In genomic region chr6:97816806-97817205, GRCm38 (mm10) we compare ENCODE assay signal across 29 mouse cellular contexts. TPM values are rescaled to one million over a fixed set of nuclear protein-coding genes. Genes with fewer than 3 reads are reported as not detected.
DNase-seq lines count a peak whose midpoint lies in the region; ATAC-seq and TF ChIP-seq lines count a peak whose summit lies in the region.
"Had no signal": no experiment of that assay in that cellular context is flagged by ENCODE, and none has a peak within 500 bp of the region (broad histone marks: within the 10 kb centered on the region; RNA-seq: fewer than 3 reads in every experiment).

No protein-coding gene starts in this region.

- H3K9ac ChIP-seq in limb, embryonic 12.5 days (replicated peaks), result no peak overlapping the region
- H3K9ac ChIP-seq in kidney, postnatal 0 days (ENCODE audit: low read depth, low read length), result no peak overlapping the region
- H3K9ac ChIP-seq in forebrain, embryonic 13.5 days, result no peak overlapping the region
- H3K9ac ChIP-seq: forebrain, postnatal 0 days; heart, embryonic 12.5 days; hindbrain, embryonic 14.5 days; liver, embryonic 15.5 days; lung, embryonic 14.5 days; midbrain, embryonic 12.5 days; neural tube, embryonic 12.5 days had no signal

- peaks cover 17% of the 10 kb centered on the region for H3K4me1 ChIP-seq in limb, embryonic 12.5 days (replicated peaks)
- peaks cover 18% of the 10 kb centered on the region for H3K4me1 ChIP-seq in limb, embryonic 10.5 days
- H3K4me1 ChIP-seq in kidney, postnatal 0 days (replicated peaks; ENCODE audit: insufficient read depth, low read length), result peaks cover 18% of the 10 kb centered on the region
- H3K4me1 ChIP-seq in forebrain, embryonic 13.5 days, result no peaks in the 10 kb centered on the region
- H3K4me1 ChIP-seq: liver, embryonic 15.5 days; midbrain, embryonic 12.5 days; neural tube, embryonic 12.5 days had no signal

- no peak overlapping the region for H3K4me2 ChIP-seq in limb, embryonic 12.5 days
- no peak overlapping the region for H3K4me2 ChIP-seq in kidney, postnatal 0 days (ENCODE audit: low read length)
- no peak overlapping the region for H3K4me2 ChIP-seq in forebrain, embryonic 13.5 days
- H3K4me2 ChIP-seq: heart, embryonic 12.5 days; hindbrain, embryonic 14.5 days; liver, embryonic 15.5 days; lung, embryonic 14.5 days; midbrain, embryonic 12.5 days; neural tube, embryonic 12.5 days had no signal

- TF ChIP-seq CTCF in gastrocnemius, adult 2 months (IDR thresholded peaks at IDR 0.05), result no peak
- peak; percentile 10; the same call in 1 of the 2 replicates for TF ChIP-seq CTCF in kidney, postnatal 0 days (IDR thresholded peaks at IDR 0.05; ENCODE audit: low read depth)

- 81% methylated on average over 1 of the region's 1 CpGs for WGBS in limb, embryonic 12.5 days
- 80% methylated on average over 1 of the region's 1 CpGs for WGBS in limb, embryonic 10.5 days
- WGBS in kidney, postnatal 0 days, result 43% methylated on average over 1 of the region's 1 CpGs
- WGBS in forebrain, embryonic 13.5 days, result 88% methylated on average over 1 of the region's 1 CpGs

- H3K36me3 ChIP-seq in limb, embryonic 12.5 days, result no peaks in the 10 kb centered on the region
- no peaks in the 10 kb centered on the region for H3K36me3 ChIP-seq in limb, embryonic 10.5 days
- no peaks in the 10 kb centered on the region for H3K36me3 ChIP-seq in kidney, postnatal 0 days (ENCODE audit: insufficient read depth, low read length)
- H3K36me3 ChIP-seq in forebrain, embryonic 13.5 days (ENCODE audit: poor library complexity, severe bottlenecking), result no peaks in the 10 kb centered on the region
- H3K36me3 ChIP-seq: heart, embryonic 12.5 days; liver, embryonic 15.5 days; midbrain, embryonic 12.5 days; neural tube, embryonic 12.5 days had no signal

- H3K27ac ChIP-seq in gastrocnemius, adult 2 months, result peak overlapping the region; percentile 67
- H3K27ac ChIP-seq in limb, embryonic 12.5 days, result peak overlapping the region; percentile 23; the same call in 1 of the 2 replicates
- no peak overlapping the region for H3K27ac ChIP-seq in limb, embryonic 10.5 days
- H3K27ac ChIP-seq in kidney, postnatal 0 days, result peak overlapping the region; percentile 75
- H3K27ac ChIP-seq in forebrain, embryonic 13.5 days, result no peak overlapping the region
- H3K27ac ChIP-seq: hindbrain, embryonic 14.5 days; liver, embryonic 15.5 days; midbrain, embryonic 12.5 days; neural tube, embryonic 12.5 days had no signal

- ATAC-seq in limb, embryonic 12.5 days (ENCODE audit: insufficient number of reproducible peaks, insufficient read depth, low FRiP score, low TSS enrichment, low read depth), result no peak
- peak; percentile 43; the same call in 1 of the 2 replicates for ATAC-seq in kidney, postnatal 0 days (replicated peaks; ENCODE audit: low FRiP score, low read depth)
- ATAC-seq in inflammation-experienced regulatory T-cells, adult 6 months, result no peak
- no peak for ATAC-seq in forebrain, embryonic 13.5 days
- ATAC-seq: forebrain, postnatal 0 days had no signal

- no peaks in the 10 kb centered on the region for H3K9me3 ChIP-seq in limb, embryonic 12.5 days
- H3K9me3 ChIP-seq in limb, embryonic 10.5 days (replicated peaks), result no peaks in the 10 kb centered on the region
- no peaks in the 10 kb centered on the region for H3K9me3 ChIP-seq in kidney, postnatal 0 days (replicated peaks; ENCODE audit: low read length)
- H3K9me3 ChIP-seq in forebrain, embryonic 13.5 days (replicated peaks), result no peaks in the 10 kb centered on the region
- H3K9me3 ChIP-seq: heart, embryonic 12.5 days; liver, embryonic 15.5 days; midbrain, embryonic 12.5 days; neural tube, embryonic 12.5 days had no signal

- intact Hi-C loops in gastrocnemius, adult 2 months (cut with DNase I), result loop anchor here (5.0 kb wide), 1 partner anchor 35 kb away; no protein-coding TSS in a partner anchor

- no peak for DNase-seq in gastrocnemius, adult 2 months
- DNase-seq in gastrocnemius, postnatal 25 days, result no peak
- no peak for DNase-seq in limb, embryonic 10.5 days (ENCODE audit: low spot score)
- DNase-seq in kidney, postnatal 0 days (ENCODE audit: low spot score), result peak; percentile 54
- DNase-seq: adrenal gland, postnatal 10 days; cerebellum, adult 18-20 months; cerebellum, postnatal 14 days; forebrain, postnatal 0 days; gastrocnemius, postnatal 14 days; heart, adult 18-20 months; layer of hippocampus, postnatal 36 days; left cerebral cortex, postnatal 4 days; liver; lung, embryonic 14.5 days; lung, postnatal 14 days; right cerebral cortex, adult 18-20 months; spleen, adult 18-20 months; thymus, postnatal 14 days had no signal

- H3K4me3 ChIP-seq in gastrocnemius, adult 2 months, result no peak overlapping the region
- H3K4me3 ChIP-seq in limb, embryonic 12.5 days (replicated peaks), result no peak overlapping the region
- no peak overlapping the region for H3K4me3 ChIP-seq in limb, embryonic 10.5 days
- no peak overlapping the region for H3K4me3 ChIP-seq in kidney, postnatal 0 days (replicated peaks; ENCODE audit: low read depth, low read length)
- H3K4me3 ChIP-seq in forebrain, embryonic 13.5 days, result no peak overlapping the region
- H3K4me3 ChIP-seq: erythroblast, embryonic 14.5 days; heart, embryonic 12.5 days; liver, embryonic 15.5 days; midbrain, embryonic 12.5 days; myocyte; neural tube, embryonic 12.5 days had no signal

- H3K27me3 ChIP-seq in limb, embryonic 12.5 days, result no peaks in the 10 kb centered on the region
- no peaks in the 10 kb centered on the region for H3K27me3 ChIP-seq in limb, embryonic 10.5 days (ENCODE audit: low read depth, poor library complexity, severe bottlenecking)
- H3K27me3 ChIP-seq in kidney, postnatal 0 days (ENCODE audit: insufficient read depth, low read length), result no peaks in the 10 kb centered on the region
- no peaks in the 10 kb centered on the region for H3K27me3 ChIP-seq in forebrain, embryonic 13.5 days
- H3K27me3 ChIP-seq: CH12.LX; heart, embryonic 12.5 days; liver, embryonic 15.5 days; midbrain, embryonic 12.5 days; neural tube, embryonic 12.5 days had no signal

RNA-seq across cellular contexts. Expression of gene Mitf, which starts 10.0 kb away (rescaled TPM):
- total RNA-seq in gastrocnemius, adult 2 months (2021), result 10 to 100 TPM; 14.4 to 21.6 TPM
- 10 to 100 TPM; 11.0 to 11.5 TPM for total RNA-seq in gastrocnemius, postnatal 25 days (2021)
- polyA plus RNA-seq in limb, embryonic 12.5 days (2016; fragmentation: Nextera tagmentation; extraction: Ambion mirVana), result 1.3 and 1.5 TPM in 2 replicates
- 0.80 and 1.1 TPM in 2 replicates for polyA plus RNA-seq in limb, embryonic 10.5 days (2016; fragmentation: Nextera tagmentation; extraction: Ambion mirVana)
- 6.8 and 7.5 TPM in 2 replicates for polyA plus RNA-seq in kidney, postnatal 0 days (2015; fragmentation: Nextera tagmentation; extraction: Ambion mirVana)
- under 1 TPM; 0.11 to 0.56 (median 0.36) TPM for polyA plus RNA-seq in inflammation-experienced regulatory T-cells, adult 6 months (2017; shearing (Covaris generic))
- 1.0 and 1.8 TPM in 2 replicates for polyA plus RNA-seq in forebrain, embryonic 13.5 days (2015; fragmentation: Nextera tagmentation; extraction: Ambion mirVana)
- polyA plus RNA-seq: erythroblast, embryonic 14.5 days had no signal

Comparison
In these comparisons a context has a peak if more than half of its experiments do, and no peak if none do; other contexts are left out.
1. H3K27ac ChIP-seq: peak in gastrocnemius, adult 2 months (single experiment), limb, embryonic 12.5 days (single experiment) and kidney, postnatal 0 days (single experiment); none in limb, embryonic 10.5 days (single experiment) and forebrain, embryonic 13.5 days (single experiment).